Mouse (Mus musculus): ENCODE results near the gene Gpc6. TPM values are rescaled to one million over a fixed set of nuclear protein-coding genes. Genes with fewer than 3 reads are reported as not detected.

Gene Gpc6
- total and polyA plus RNA-seq, 3 experiments: 4.6 to 10.3 (median 8.0) TPM

- intact Hi-C loops (cut with DNase I): no loop called here
- no peaks in the 10 kb centered on the region for H3K4me1 ChIP-seq (ENCODE audit: control insufficient read depth, insufficient read depth, low read length)
- no peaks in the 10 kb centered on the region for H3K79me2 ChIP-seq (replicated peaks; ENCODE audit: control insufficient read depth, insufficient read depth, low read length)
- H3K4me3 ChIP-seq: no peak overlapping the region
- no peak for DNase-seq
- H3K27ac ChIP-seq: no peak overlapping the region
- no peaks in the 10 kb centered on the region for H3K36me3 ChIP-seq (ENCODE audit: control insufficient read depth, insufficient read depth, low read length)
- TF ChIP-seq POLR2A (IDR thresholded peaks at IDR 0.05; ENCODE audit: insufficient read depth, low read depth, low read length) (no peak), CTCF (IDR thresholded peaks at IDR 0.05) (no peak), EP300 (IDR thresholded peaks at IDR 0.05; ENCODE audit: insufficient read depth, low read depth, low read length) (no peak)
- WGBS: 63% methylated on average over 1 of the region's 1 CpGs
- no peaks in the 10 kb centered on the region for H3K27me3 ChIP-seq (ENCODE audit: control insufficient read depth, insufficient read depth, low read length)
- H3K9ac ChIP-seq (ENCODE audit: low read depth, low read length): no peak overlapping the region
Observed at GRCm38 (mm10) chr14:117000376-117000775, 75.3 kb downstream of the Gpc6 start.

- Histone ChIP-seq H3K4me3 (no peak overlapping the region), H3K9ac (ENCODE audit: low read depth, low read length) (no peak overlapping the region), H3K27me3 (ENCODE audit: control insufficient read depth, insufficient read depth, low read length) (no peaks in the 10 kb centered on the region), H3K4me1 (ENCODE audit: control insufficient read depth, insufficient read depth, low read length) (no peaks in the 10 kb centered on the region), H3K27ac (no peak overlapping the region), H3K36me3 (ENCODE audit: control insufficient read depth, insufficient read depth, low read length) (no peaks in the 10 kb centered on the region), H3K79me2 (replicated peaks; ENCODE audit: control insufficient read depth, insufficient read depth, low read length) (no peaks in the 10 kb centered on the region)
- intact Hi-C loops (cut with DNase I): no loop called here
- 53% methylated on average over 8 of the region's 8 CpGs for WGBS
- no peak for TF ChIP-seq EP300 (IDR thresholded peaks at IDR 0.05; ENCODE audit: insufficient read depth, low read depth, low read length)
- TF ChIP-seq POLR2A (IDR thresholded peaks at IDR 0.05; ENCODE audit: insufficient read depth, low read depth, low read length): no peak
- no peak for DNase-seq
Observed at GRCm38 (mm10) chr14:117002313-117002712, 77.2 kb downstream of the Gpc6 start.

GRCm38 (mm10) chr14:117008781-117009180 is 83.7 kb downstream of the Gpc6 start:
- WGBS: 83% methylated on average over 3 of the region's 3 CpGs

DNA sequence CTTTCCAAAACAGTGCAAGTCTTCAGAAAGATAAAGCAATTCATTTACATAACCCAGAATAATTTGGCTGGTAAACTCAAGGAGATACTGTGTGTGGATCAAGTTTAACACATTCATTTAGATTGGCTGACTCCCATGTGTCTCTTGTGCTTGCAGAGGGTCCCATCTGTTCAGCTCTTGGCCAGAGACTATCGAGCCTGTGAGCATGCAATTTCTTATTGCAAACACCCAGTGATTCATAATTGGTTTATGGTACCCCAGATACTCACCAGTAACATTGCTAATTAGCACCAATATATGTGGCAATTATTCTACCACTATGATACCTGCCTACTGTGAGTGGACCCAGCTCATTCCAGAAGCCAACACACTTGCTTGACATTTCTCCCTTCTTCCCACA is 87.9 kb downstream of the Gpc6 start:
- TF ChIP-seq POLR2A (IDR thresholded peaks at IDR 0.05; ENCODE audit: insufficient read depth, low read depth, low read length): no peak
- TF ChIP-seq CTCF (IDR thresholded peaks at IDR 0.05): no peak
- no peak for TF ChIP-seq EP300 (IDR thresholded peaks at IDR 0.05; ENCODE audit: insufficient read depth, low read depth, low read length)
- H3K27ac ChIP-seq: no peak overlapping the region
- no peak overlapping the region for H3K4me3 ChIP-seq
- intact Hi-C loops (cut with DNase I): no loop called here
- no peak overlapping the region for H3K9ac ChIP-seq (ENCODE audit: low read depth, low read length)
- DNase-seq: no peak
- no peaks in the 10 kb centered on the region for H3K4me1 ChIP-seq (ENCODE audit: control insufficient read depth, insufficient read depth, low read length)
- no peaks in the 10 kb centered on the region for H3K79me2 ChIP-seq (replicated peaks; ENCODE audit: control insufficient read depth, insufficient read depth, low read length)
- no peaks in the 10 kb centered on the region for H3K36me3 ChIP-seq (ENCODE audit: control insufficient read depth, insufficient read depth, low read length)
- H3K27me3 ChIP-seq (ENCODE audit: control insufficient read depth, insufficient read depth, low read length): no peaks in the 10 kb centered on the region
- 47% methylated on average over 1 of the region's 1 CpGs for WGBS

More at GRCm38 (mm10) chr14:117008781-117009180, 83.7 kb downstream of the Gpc6 start:
- no peaks in the 10 kb centered on the region for H3K27me3 ChIP-seq (ENCODE audit: control insufficient read depth, insufficient read depth, low read length)
- H3K9ac ChIP-seq (ENCODE audit: low read depth, low read length): no peak overlapping the region
- H3K4me1 ChIP-seq (ENCODE audit: control insufficient read depth, insufficient read depth, low read length): no peaks in the 10 kb centered on the region
- H3K36me3 ChIP-seq (ENCODE audit: control insufficient read depth, insufficient read depth, low read length): no peaks in the 10 kb centered on the region
- intact Hi-C loops (cut with DNase I): no loop called here
- no peak overlapping the region for H3K4me3 ChIP-seq
- H3K79me2 ChIP-seq (replicated peaks; ENCODE audit: control insufficient read depth, insufficient read depth, low read length): no peaks in the 10 kb centered on the region
- TF ChIP-seq POLR2A (IDR thresholded peaks at IDR 0.05; ENCODE audit: insufficient read depth, low read depth, low read length) (no peak), CTCF (IDR thresholded peaks at IDR 0.05) (no peak), EP300 (IDR thresholded peaks at IDR 0.05; ENCODE audit: insufficient read depth, low read depth, low read length) (no peak)
- no peak for DNase-seq
- no peak overlapping the region for H3K27ac ChIP-seq

GRCm38 (mm10) chr14:117013554-117014117 is 88.5 kb downstream of the Gpc6 start:
- no peaks in the 10 kb centered on the region for H3K27me3 ChIP-seq (ENCODE audit: control insufficient read depth, insufficient read depth, low read length)
- no peak for DNase-seq
- no peak overlapping the region for H3K27ac ChIP-seq
- intact Hi-C loops (cut with DNase I): no loop called here
- no peak overlapping the region for H3K9ac ChIP-seq (ENCODE audit: low read depth, low read length)
- H3K36me3 ChIP-seq (ENCODE audit: control insufficient read depth, insufficient read depth, low read length): no peaks in the 10 kb centered on the region
- H3K4me3 ChIP-seq: no peak overlapping the region
- WGBS: 71% methylated on average over 3 of the region's 3 CpGs
- H3K79me2 ChIP-seq (replicated peaks; ENCODE audit: control insufficient read depth, insufficient read depth, low read length): no peaks in the 10 kb centered on the region
- H3K4me1 ChIP-seq (ENCODE audit: control insufficient read depth, insufficient read depth, low read length): no peaks in the 10 kb centered on the region
- TF ChIP-seq POLR2A (IDR thresholded peaks at IDR 0.05; ENCODE audit: insufficient read depth, low read depth, low read length) (no peak), CTCF (IDR thresholded peaks at IDR 0.05) (no peak), EP300 (IDR thresholded peaks at IDR 0.05; ENCODE audit: insufficient read depth, low read depth, low read length) (no peak)

DNA sequence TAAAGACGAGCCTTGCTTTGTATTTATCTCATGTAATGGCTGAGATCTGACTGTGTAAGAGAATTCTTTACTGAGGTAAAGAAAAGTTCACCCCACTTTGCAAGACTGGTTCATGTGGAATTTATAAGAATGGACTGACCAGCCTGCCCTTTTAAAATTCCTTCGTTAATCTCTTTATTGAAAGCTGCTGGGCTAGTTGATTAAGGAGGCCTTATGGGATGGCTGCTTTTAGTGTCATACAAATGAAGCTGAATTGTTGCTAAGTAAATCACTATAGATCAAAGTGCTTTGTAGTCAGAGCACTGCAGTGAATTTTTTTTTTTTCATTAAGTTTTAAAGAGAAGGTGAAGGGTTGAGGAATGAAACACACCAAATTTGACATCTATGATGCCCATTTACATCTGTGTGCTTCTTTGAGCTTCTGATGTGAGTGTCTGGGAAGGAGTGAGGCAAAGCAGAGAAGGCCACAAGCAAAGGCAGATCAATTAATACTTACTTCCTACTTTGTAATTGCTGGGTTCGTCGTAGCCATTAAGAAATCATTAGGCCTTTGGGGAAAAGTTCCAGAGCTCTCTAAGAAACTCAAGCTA is 90.3 kb downstream of the Gpc6 start:
- H3K27ac ChIP-seq: no peak overlapping the region
- H3K9ac ChIP-seq (ENCODE audit: low read depth, low read length): no peak overlapping the region
- no peaks in the 10 kb centered on the region for H3K4me1 ChIP-seq (ENCODE audit: control insufficient read depth, insufficient read depth, low read length)
- H3K4me3 ChIP-seq: no peak overlapping the region
- no peak for TF ChIP-seq EP300 (IDR thresholded peaks at IDR 0.05; ENCODE audit: insufficient read depth, low read depth, low read length)
- no peak for TF ChIP-seq POLR2A (IDR thresholded peaks at IDR 0.05; ENCODE audit: insufficient read depth, low read depth, low read length)
- TF ChIP-seq CTCF (IDR thresholded peaks at IDR 0.05): no peak
- 77% methylated on average over 4 of the region's 4 CpGs for WGBS
- H3K27me3 ChIP-seq (ENCODE audit: control insufficient read depth, insufficient read depth, low read length): no peaks in the 10 kb centered on the region
- no peaks in the 10 kb centered on the region for H3K36me3 ChIP-seq (ENCODE audit: control insufficient read depth, insufficient read depth, low read length)
- DNase-seq: no peak
- H3K79me2 ChIP-seq (replicated peaks; ENCODE audit: control insufficient read depth, insufficient read depth, low read length): no peaks in the 10 kb centered on the region
- intact Hi-C loops (cut with DNase I): no loop called here
